Mouse (Mus musculus) neutrophil, adult 65 days (primary cell): Measurements from ENCODE around the gene Necap2. TPM values are rescaled to one million over a fixed set of nuclear protein-coding genes. Genes with fewer than 3 reads are reported as not detected.

ENCODE experiments used
- total RNA-seq: library from RNA; stranded (reverse); gene quantifications from 2 replicates; pipeline ENCODE4 v1.2.4, GENCODE M21; 2023

Necap2 gene
- total RNA-seq = 79.8 and 82.2 TPM in 2 replicates

GRCm38 (mm10) chr4:141077681-141078509 is at the start of gene Necap2:
Gene Necap2 (minus strand): TSS chr4:141078357.

GRCm38 (mm10) chr4:141088033-141088432 is 9.9 kb upstream of the Necap2 start, which contains the start of gene Spata21:
Gene Spata21 (plus strand): TSS chr4:141088333.

GRCm38 (mm10) chr4:141060426-141061301 is 17.5 kb downstream of the Necap2 start, which contains the start of gene Crocc:
Gene Crocc (minus strand): TSS chr4:141060550.

Other genes starting within 250 kb of the Necap2 start
- gene Padi1, start 232.6 kb downstream of the Necap2 start, total RNA-seq = not detected in 2 replicates
- 22.5 and 31.9 TPM in 2 replicates for gene Padi2, start 172.0 kb downstream of the Necap2 start, total RNA-seq
- 64.7 and 69.5 TPM in 2 replicates for gene Sdhb, start 117.2 kb downstream of the Necap2 start, total RNA-seq
- gene Atp13a2, start 91.5 kb downstream of the Necap2 start, total RNA-seq = 41.5 and 52.2 TPM in 2 replicates
- not detected in 2 replicates for gene Mfap2, start 67.9 kb downstream of the Necap2 start, total RNA-seq
- gene Crocc, start 17.8 kb downstream of the Necap2 start, total RNA-seq = 7.8 and 10.3 TPM in 2 replicates
- not detected in 2 replicates for gene Spata21, start 10.0 kb upstream of the Necap2 start, total RNA-seq
- gene Szrd1, start 61.4 kb upstream of the Necap2 start, total RNA-seq = 77.3 and 86.6 TPM in 2 replicates
- 21.2 and 34.1 TPM in 2 replicates for gene Fbxo42, start 69.6 kb upstream of the Necap2 start, total RNA-seq
- 0.54 and 1.3 TPM in 2 replicates for gene Rsg1, start 135.6 kb upstream of the Necap2 start, total RNA-seq
- gene Arhgef19, start 161.1 kb upstream of the Necap2 start, total RNA-seq = not detected in 2 replicates
- gene Epha2, start 222.9 kb upstream of the Necap2 start, total RNA-seq = 0.76 and 1.1 TPM in 2 replicates